Mouse (Mus musculus): ENCODE measurements around the gene Ogg1. TPM values are rescaled to one million over a fixed set of nuclear protein-coding genes. Genes with fewer than 3 reads are reported as not detected.
A peak's percentile ranks its signal among the peaks of the same experiment; 100 is the strongest.

Ogg1 gene
- polyA plus RNA-seq, 2 experiments = 4.5 to 8.0 TPM

DNA sequence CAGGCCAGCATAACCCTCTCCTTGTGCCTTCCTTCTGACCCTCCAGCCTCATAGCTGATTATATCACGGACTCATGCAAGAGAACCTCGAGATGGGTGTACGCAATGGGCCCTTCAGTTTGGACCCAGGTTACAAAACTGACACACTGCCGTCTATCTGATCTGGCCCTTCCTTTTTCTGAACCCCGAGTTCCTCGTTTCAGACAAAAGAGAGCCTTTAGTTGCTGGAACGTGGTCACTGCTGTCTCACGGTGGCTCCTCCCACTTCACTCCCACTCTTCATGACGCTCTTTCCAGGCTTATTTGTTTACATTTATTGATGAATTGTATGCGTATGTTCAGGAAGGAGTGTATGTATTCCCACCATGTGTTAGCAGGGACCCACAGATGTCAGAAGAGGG lies 24.9 kb downstream of the Ogg1 start:
- Histone ChIP-seq H3K27me3 (ENCODE audit: control insufficient read depth, insufficient read depth, low read length) (no peaks in the 10 kb centered on the region), H3K9me3 (ENCODE audit: control insufficient read depth, low read length) (no peaks in the 10 kb centered on the region), H3K4me1 (replicated peaks; ENCODE audit: control insufficient read depth in 2 of 2, insufficient read depth in 2 of 2, low read length in 1 of 2) (no peaks in the 10 kb centered on the region; a peak in 1 of 4 replicates), H3K4me2 (ENCODE audit: low read depth) (no peak overlapping the region), H3K36me3 (replicated peaks; ENCODE audit: control insufficient read depth, insufficient read depth, low read depth) (no peaks in the 10 kb centered on the region), H3K9ac (replicated peaks) (no peak overlapping the region), H3K27ac (no peak overlapping the region), H3K4me3 (ENCODE audit: insufficient read depth in 1 of 2, low read depth in 2 of 2, low read length in 2 of 2) (no peak overlapping the region)
- TF ChIP-seq EP300 (IDR thresholded peaks at IDR 0.05; ENCODE audit: low read depth) (no peak), CTCF (IDR thresholded peaks at IDR 0.05; ENCODE audit: low read depth) (no peak)
- DNase-seq (ENCODE audit: low read depth in 3 of 3, low spot score in 3 of 3) (no peak), ATAC-seq (ENCODE audit: insufficient read depth) (no peak)
- 26% methylated on average over 10 of the region's 10 CpGs for WGBS (ENCODE audit: insufficient replicate concordance)

DNA sequence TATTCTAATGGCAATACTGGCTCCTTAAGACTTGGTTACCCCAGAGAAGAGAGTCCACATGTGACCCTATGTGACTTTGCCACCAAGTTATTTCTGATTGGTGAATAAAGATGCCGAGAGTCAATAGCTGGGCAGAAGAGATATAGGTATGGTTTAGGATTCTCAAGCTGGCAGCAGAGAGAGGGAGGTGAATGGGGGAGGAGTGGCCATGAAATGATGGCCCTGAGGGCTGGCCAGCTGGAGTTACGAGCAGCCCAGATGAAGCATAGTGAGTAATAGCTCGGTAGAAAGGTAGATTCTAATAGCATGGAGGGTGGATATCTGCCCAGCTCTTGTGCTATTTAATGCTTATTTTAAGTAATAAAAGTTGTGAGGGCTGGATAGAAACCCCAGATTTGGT lies 26.0 kb downstream of the Ogg1 start:
- H3K9me3 ChIP-seq (ENCODE audit: control insufficient read depth, low read length) = no peaks in the 10 kb centered on the region
- no peaks in the 10 kb centered on the region for H3K36me3 ChIP-seq (replicated peaks; ENCODE audit: control insufficient read depth, insufficient read depth, low read depth)
- no peak overlapping the region for H3K4me2 ChIP-seq (ENCODE audit: low read depth)
- no peak overlapping the region for H3K4me3 ChIP-seq (ENCODE audit: insufficient read depth in 1 of 2, low read depth in 2 of 2, low read length in 2 of 2)
- DNase-seq (ENCODE audit: low read depth in 3 of 3, low spot score in 3 of 3) = no peak
- H3K27me3 ChIP-seq (ENCODE audit: control insufficient read depth, insufficient read depth, low read length) = no peaks in the 10 kb centered on the region
- 62% methylated on average over 3 of the region's 3 CpGs for WGBS (ENCODE audit: insufficient replicate concordance)
- H3K27ac ChIP-seq = no peak overlapping the region
- ATAC-seq (ENCODE audit: insufficient read depth) = no peak
- no peak for TF ChIP-seq CTCF (IDR thresholded peaks at IDR 0.05; ENCODE audit: low read depth)
- TF ChIP-seq EP300 (IDR thresholded peaks at IDR 0.05; ENCODE audit: low read depth) = no peak
- H3K9ac ChIP-seq (replicated peaks) = no peak overlapping the region
- H3K4me1 ChIP-seq (replicated peaks; ENCODE audit: control insufficient read depth in 2 of 2, insufficient read depth in 2 of 2, low read length in 1 of 2) = no peaks in the 10 kb centered on the region; a peak in 1 of 4 replicates

DNA sequence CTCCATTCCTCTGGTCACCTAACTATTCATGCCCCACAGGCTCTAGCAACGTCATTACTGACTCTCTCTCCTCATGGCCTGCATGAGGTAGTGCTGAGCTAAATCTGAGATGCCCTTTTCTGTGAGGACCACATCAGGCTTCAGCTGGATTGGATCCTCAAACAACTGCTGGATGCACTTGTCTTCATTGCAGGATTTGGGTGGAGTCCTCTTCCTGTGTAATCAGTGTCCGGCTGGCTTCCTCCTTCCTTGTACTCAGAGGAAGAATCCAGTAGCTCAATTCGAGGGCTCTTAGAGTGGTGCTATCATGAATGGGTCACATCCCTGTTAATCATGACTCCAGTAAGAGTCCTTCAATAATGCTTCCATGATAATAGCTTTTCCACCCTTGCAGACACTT lies 26.9 kb downstream of the Ogg1 start:
- no peak for DNase-seq (ENCODE audit: low read depth in 3 of 3, low spot score in 3 of 3)
- H3K4me1 ChIP-seq (replicated peaks; ENCODE audit: control insufficient read depth in 2 of 2, insufficient read depth in 2 of 2, low read length in 1 of 2) = no peaks in the 10 kb centered on the region; a peak in 1 of 4 replicates
- ATAC-seq (ENCODE audit: insufficient read depth) = no peak
- no peak overlapping the region for H3K9ac ChIP-seq (replicated peaks)
- H3K9me3 ChIP-seq (ENCODE audit: control insufficient read depth, low read length) = no peaks in the 10 kb centered on the region
- no peaks in the 10 kb centered on the region for H3K27me3 ChIP-seq (ENCODE audit: control insufficient read depth, insufficient read depth, low read length)
- no peaks in the 10 kb centered on the region for H3K36me3 ChIP-seq (replicated peaks; ENCODE audit: control insufficient read depth, insufficient read depth, low read depth)
- H3K4me2 ChIP-seq (ENCODE audit: low read depth) = no peak overlapping the region
- no peak for TF ChIP-seq CTCF (IDR thresholded peaks at IDR 0.05; ENCODE audit: low read depth)
- no peak for TF ChIP-seq EP300 (IDR thresholded peaks at IDR 0.05; ENCODE audit: low read depth)
- H3K27ac ChIP-seq = no peak overlapping the region
- no peak overlapping the region for H3K4me3 ChIP-seq (ENCODE audit: insufficient read depth in 1 of 2, low read depth in 2 of 2, low read length in 2 of 2)
- 38% methylated on average over 3 of the region's 3 CpGs for WGBS (ENCODE audit: insufficient replicate concordance)

DNA sequence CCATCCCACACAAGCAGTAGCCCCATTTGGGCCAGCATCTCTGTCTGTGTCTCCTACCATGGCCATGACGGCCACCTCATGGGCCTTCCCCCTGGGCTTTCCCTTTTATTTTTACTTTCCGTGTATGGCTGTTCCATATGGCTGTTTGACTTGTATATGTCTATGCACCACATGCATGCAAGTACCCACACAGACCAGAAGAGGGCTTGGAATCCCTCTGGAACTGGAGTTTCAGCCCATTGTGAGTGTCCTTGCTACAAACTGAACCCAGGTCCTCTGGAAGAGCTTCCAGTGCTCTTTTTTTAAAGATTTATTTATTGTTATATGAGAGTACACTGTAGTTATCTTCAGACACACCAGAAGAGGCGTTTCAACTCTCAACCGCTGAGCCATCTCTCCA lies 34.7 kb downstream of the Ogg1 start:
- H3K27me3 ChIP-seq (ENCODE audit: control insufficient read depth, insufficient read depth, low read length) = no peaks in the 10 kb centered on the region
- H3K36me3 ChIP-seq (replicated peaks; ENCODE audit: control insufficient read depth, insufficient read depth, low read depth) = no peaks in the 10 kb centered on the region
- no peak overlapping the region for H3K4me3 ChIP-seq (ENCODE audit: insufficient read depth in 1 of 2, low read depth in 2 of 2, low read length in 2 of 2)
- H3K4me1 ChIP-seq (replicated peaks; ENCODE audit: control insufficient read depth in 2 of 2, insufficient read depth in 2 of 2, low read length in 1 of 2) = no peaks in the 10 kb centered on the region
- H3K9me3 ChIP-seq (ENCODE audit: control insufficient read depth, low read length) = no peaks in the 10 kb centered on the region
- H3K27ac ChIP-seq = no peak overlapping the region
- TF ChIP-seq CTCF (IDR thresholded peaks at IDR 0.05; ENCODE audit: low read depth) = peak; percentile 31; the same call in 1 of the 2 replicates
- no peak for TF ChIP-seq EP300 (IDR thresholded peaks at IDR 0.05; ENCODE audit: low read depth)
- no peak overlapping the region for H3K9ac ChIP-seq (replicated peaks)
- no peak for ATAC-seq (ENCODE audit: insufficient read depth)
- DNase-seq (ENCODE audit: low read depth in 3 of 3, low spot score in 3 of 3) = no peak
- H3K4me2 ChIP-seq (ENCODE audit: low read depth) = no peak overlapping the region
- WGBS (ENCODE audit: insufficient replicate concordance) = 58% methylated on average over 4 of the region's 4 CpGs

- H3K4me3 ChIP-seq (ENCODE audit: insufficient read depth in 1 of 2, low read depth in 2 of 2, low read length in 2 of 2) = no peak overlapping the region
- H3K9me3 ChIP-seq (ENCODE audit: control insufficient read depth, low read length) = no peaks in the 10 kb centered on the region
- H3K4me1 ChIP-seq (replicated peaks; ENCODE audit: control insufficient read depth in 2 of 2, insufficient read depth in 2 of 2, low read length in 1 of 2) = no peaks in the 10 kb centered on the region
- H3K9ac ChIP-seq (replicated peaks) = no peak overlapping the region
- no peaks in the 10 kb centered on the region for H3K27me3 ChIP-seq (ENCODE audit: control insufficient read depth, insufficient read depth, low read length)
- H3K27ac ChIP-seq = no peak overlapping the region
- DNase-seq (ENCODE audit: low read depth in 3 of 3, low spot score in 3 of 3) (no peak), ATAC-seq (ENCODE audit: insufficient read depth) (no peak)
- WGBS (ENCODE audit: insufficient replicate concordance) = 71% methylated on average over 1 of the region's 1 CpGs
- no peak overlapping the region for H3K4me2 ChIP-seq (ENCODE audit: low read depth)
- no peaks in the 10 kb centered on the region for H3K36me3 ChIP-seq (replicated peaks; ENCODE audit: control insufficient read depth, insufficient read depth, low read depth)
- TF ChIP-seq CTCF (IDR thresholded peaks at IDR 0.05; ENCODE audit: low read depth) (no peak), EP300 (IDR thresholded peaks at IDR 0.05; ENCODE audit: low read depth) (no peak)
These were observed 35.5 kb downstream of the Ogg1 start for GRCm38 (mm10) chr6:113362241-113362640.
